Mouse (Mus musculus) ES-Bruce4 (cell line): ENCODE results near the gene Mxd3.

Experiments
- CTCF ChIP-seq: IDR thresholded peaks from one replicate; pipeline ENCODE4 v1.8.1; 2011; ENCODE audit warnings: low read depth, low read length
- EP300 ChIP-seq: IDR thresholded peaks from 2 replicates; pipeline ENCODE4 v1.6.1; 2011; ENCODE audit warnings: low read depth, low read length; ENCODE audit not compliant: insufficient read depth
- POLR2A ChIP-seq: IDR thresholded peaks from one replicate; pipeline ENCODE4 v1.8.1; 2011; ENCODE audit warnings: low read length; ENCODE audit not compliant: insufficient read depth

- TF ChIP-seq CTCF, result no peak
- TF ChIP-seq EP300, result no peak
- no peak for TF ChIP-seq POLR2A
Measured at GRCm38 (mm10) chr13:55328171-55328570, 1.5 kb downstream of the Mxd3 start.
